Mouse (Mus musculus): ENCODE measurements around the gene Rnd1. TPM values are rescaled to one million over a fixed set of nuclear protein-coding genes. Genes with fewer than 3 reads are reported as not detected.

The Rnd1 gene
- total RNA-seq, 2 experiments from 2014 or later = 6.3 to 8.0 TPM

DNA sequence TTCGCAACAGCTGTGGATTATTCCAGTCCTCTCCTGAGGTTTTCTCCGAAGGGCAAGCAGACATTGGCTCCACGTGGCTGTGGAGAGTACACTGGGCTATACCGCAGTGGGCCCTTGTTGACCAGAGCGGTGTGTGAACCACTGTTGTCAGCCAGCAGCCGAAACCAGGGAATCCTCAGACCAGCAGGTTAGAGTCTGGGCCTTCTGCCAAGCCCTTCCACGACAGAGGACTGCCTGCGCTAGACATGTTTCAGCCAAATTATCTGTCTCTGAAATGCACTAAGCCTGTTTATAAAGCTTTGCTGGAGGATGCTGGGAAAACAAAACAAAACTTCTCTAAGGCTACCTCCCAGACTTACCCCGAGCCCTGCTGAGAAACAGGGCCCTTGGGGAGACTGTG is 62.7 kb downstream of the Rnd1 start:
- no peak for DNase-seq (ENCODE audit: low spot score in 2 of 2)

Other genes with a start within 250 kb of the Rnd1 start
- gene Olfr282, start 246.2 kb downstream of the Rnd1 start, total RNA-seq (2021) = not detected
- gene Olfr281, start 224.9 kb downstream of the Rnd1 start, total RNA-seq (2021) = not detected
- gene OR5BS1P, start 207.6 kb downstream of the Rnd1 start, total RNA-seq (2021) = not detected
- gene Lalba, start 194.7 kb downstream of the Rnd1 start, total RNA-seq (2021) = not detected
- gene Olfr279, start 185.1 kb downstream of the Rnd1 start, total RNA-seq (2021) = not detected
- 10 to 100 TPM; 54.3 to 56.3 TPM for gene Kansl2, start 143.2 kb downstream of the Rnd1 start, total RNA-seq (2021)
- 10 to 100 TPM; 39.6 to 43.9 TPM for gene Ccnt1, start 106.5 kb downstream of the Rnd1 start, total RNA-seq (2021)
- not detected for gene 4930415O20Rik, start 106.5 kb downstream of the Rnd1 start, total RNA-seq (2021)
- 10 to 100 TPM; 46.5 to 48.2 TPM for gene Adcy6, start 67.4 kb downstream of the Rnd1 start, total RNA-seq (2021)
- 100 to 1,000 TPM; 217 to 222 TPM for gene Cacnb3, start 46.6 kb downstream of the Rnd1 start, total RNA-seq (2021)
- gene Ddx23, start 14.6 kb downstream of the Rnd1 start, total RNA-seq (2021) = 100 to 1,000 TPM in 1 of 2 experiments, 10 to 100 TPM in 1; 89.8 to 108 TPM
- 1 to 10 TPM; 7.4 to 9.7 TPM for gene Ccdc65, start 30.7 kb upstream of the Rnd1 start, total RNA-seq (2021)
- 1 to 10 TPM in 1 of 2 experiments, under 1 TPM in 1; 0.97 to 1.4 TPM for gene Fkbp11, start 50.7 kb upstream of the Rnd1 start, total RNA-seq (2021)
- 100 to 1,000 TPM; 830 to 882 TPM for gene Arf3, start 85.8 kb upstream of the Rnd1 start, total RNA-seq (2021)
- gene Wnt10b, start 100.7 kb upstream of the Rnd1 start, total RNA-seq (2021) = under 1 TPM; 0.23 to 0.64 TPM
- not detected for gene Wnt1, start 112.4 kb upstream of the Rnd1 start, total RNA-seq (2021)
- gene Ddn, start 132.0 kb upstream of the Rnd1 start, total RNA-seq (2021) = 1,000 to 10,000 TPM; 1,780 to 1,859 TPM
- gene Prkag1, start 154.1 kb upstream of the Rnd1 start, total RNA-seq (2021) = 10 to 100 TPM; 50.6 to 51.1 TPM
- gene Kmt2d, start 193.7 kb upstream of the Rnd1 start, total RNA-seq (2021) = 100 to 1,000 TPM in 1 of 2 experiments, 10 to 100 TPM in 1; 89.1 to 103 TPM
- 1 to 10 TPM; 5.7 to 6.3 TPM for gene Rhebl1, start 217.1 kb upstream of the Rnd1 start, total RNA-seq (2021)
- gene Dhh, start 221.1 kb upstream of the Rnd1 start, total RNA-seq (2021) = under 1 TPM; 0.08 to 0.15 TPM
- gene Lmbr1l, start 240.8 kb upstream of the Rnd1 start, total RNA-seq (2021) = 10 to 100 TPM; 13.7 to 14.0 TPM

Measured in layer of hippocampus, adult 18-20 months (tissue).